Mouse (Mus musculus): ENCODE measurements around the gene Clasp1.

The Clasp1 gene

DNA sequence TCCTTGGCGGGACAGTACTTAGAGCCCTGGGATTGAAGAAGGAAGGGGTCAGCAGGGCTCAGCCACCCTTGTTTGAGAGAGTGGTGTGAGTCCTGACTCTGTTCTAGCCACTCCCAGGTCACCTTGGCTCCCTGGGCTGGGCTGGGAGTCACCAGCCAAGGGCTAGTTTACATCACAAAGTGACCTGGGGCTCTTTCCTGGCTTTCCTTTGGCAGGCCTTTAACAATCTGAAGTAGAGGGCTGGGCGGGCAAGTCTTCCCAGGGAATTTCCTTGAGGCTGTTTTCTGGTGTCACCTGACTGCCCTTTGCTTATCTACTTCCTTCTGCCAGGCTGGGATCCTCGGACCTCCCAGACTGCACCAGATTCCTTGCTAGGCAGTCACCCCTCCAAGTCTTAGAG is 259.2 kb downstream of the Clasp1 start:
- in situ Hi-C loops (cut with MboI, MseI): no loop called here

DNA sequence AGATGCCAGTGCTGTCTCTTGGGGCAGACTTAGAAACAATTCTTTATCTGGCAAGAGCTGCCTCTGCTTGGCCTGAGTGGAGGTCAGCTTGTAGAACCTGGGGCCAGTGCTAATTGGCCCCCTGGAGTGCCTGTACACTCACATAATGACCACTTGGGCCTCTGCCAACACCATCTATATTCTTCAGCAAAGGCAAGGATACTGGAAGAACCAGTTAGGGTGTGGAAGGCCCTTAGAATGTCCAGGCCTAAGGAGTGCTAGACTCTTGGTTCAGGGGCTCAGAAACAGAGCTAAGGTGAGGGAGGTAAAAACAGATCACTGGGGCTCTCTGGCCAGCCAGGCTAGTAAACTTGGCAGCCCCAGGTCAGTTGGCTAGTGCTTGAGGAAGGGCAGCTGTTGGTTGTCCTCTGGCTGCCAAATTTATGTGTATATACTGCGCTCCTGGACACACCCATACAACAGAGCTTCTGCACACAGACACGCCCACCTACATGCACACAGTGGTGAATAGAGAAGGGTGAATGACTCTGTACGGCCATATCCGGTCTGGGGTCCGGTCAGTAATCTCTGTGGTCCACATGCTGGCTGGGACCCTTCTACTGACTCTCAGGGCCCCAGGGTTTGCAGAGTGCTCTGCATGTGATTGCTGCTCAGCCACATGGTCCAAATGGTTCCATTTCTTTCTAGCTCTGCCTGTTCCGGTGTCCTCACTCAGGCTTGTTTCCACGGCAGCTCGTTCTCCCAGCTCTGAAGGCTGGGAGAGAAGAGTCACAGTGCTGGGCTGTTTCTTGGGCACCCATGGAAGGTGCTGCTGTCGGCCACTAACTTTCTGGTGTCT is 261.3 kb downstream of the Clasp1 start:
- in situ Hi-C loops (cut with MboI, MseI): no loop called here

DNA sequence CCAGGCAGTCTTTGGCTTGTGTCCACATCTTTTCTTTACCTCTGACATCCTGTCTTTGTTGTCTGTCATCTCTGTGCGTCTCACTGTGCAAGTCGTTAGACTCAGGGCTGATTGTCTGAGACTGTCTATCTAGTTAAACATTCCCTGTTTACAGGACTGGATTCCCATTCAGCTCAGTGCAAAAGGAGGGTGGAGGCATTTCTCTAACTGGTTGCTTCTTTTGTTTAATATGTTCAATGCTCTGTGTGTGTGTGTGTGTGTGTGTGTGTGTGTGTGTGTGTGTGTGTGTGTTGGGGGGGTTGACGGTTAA is 261.9 kb downstream of the Clasp1 start:
- in situ Hi-C loops (cut with MboI, MseI): no loop called here

DNA sequence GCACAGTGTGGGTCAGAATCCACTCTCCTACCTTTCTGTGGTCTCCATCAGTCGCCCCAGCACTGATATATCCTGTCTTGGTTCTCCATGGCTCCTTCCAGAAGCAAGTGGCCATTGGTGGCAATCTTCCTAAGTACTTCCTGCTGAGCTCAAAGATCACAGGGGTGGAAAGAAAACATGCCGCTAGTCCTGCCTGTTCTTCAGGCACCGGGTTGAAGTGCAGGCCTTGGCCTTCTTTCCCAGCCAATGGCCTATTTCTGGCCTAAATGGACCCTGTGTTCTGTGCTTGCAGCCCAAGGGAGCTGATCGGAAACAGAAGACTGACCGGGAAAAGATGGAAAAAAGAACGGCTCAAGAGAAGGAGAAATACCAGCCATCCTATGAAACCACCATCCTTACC is 269.9 kb downstream of the Clasp1 start:
- in situ Hi-C loops (cut with MboI, MseI): no loop called here

DNA sequence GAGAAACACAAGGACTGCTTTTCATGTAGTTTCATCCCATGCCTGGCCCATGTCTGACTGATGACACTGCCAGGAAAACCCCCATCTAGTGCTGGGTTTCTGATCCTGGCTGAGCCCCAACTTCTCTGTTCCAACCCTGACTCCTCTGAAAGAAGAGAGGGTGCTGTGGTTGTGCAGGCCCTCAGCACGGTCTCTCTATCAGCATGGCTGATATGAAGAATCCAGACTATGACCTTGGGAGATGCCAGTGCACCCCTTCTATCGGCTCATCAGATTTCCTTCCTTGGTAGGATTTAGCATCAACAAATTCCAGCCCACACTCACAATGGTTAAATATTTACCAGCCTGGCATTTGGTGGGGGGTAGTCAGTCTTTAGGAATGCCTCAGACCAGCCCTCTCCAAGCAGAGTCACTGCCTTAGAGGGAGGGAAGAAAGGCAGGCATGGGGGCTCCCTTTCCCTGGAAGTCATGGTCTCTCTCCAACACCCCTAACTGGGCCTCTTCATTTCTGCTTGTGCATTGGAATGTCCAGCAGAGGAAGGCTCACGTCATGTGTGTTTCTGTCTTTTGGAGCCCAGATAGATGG is 272.1 kb downstream of the Clasp1 start:
- in situ Hi-C loops (cut with MboI, MseI): loop anchor here in 1 of 2 experiments (10.0 kb wide), 1 partner anchor 564 kb away; no protein-coding TSS in a partner anchor
